ENCODE assay signal across 8 mouse cellular contexts in the genomic region with DNA sequence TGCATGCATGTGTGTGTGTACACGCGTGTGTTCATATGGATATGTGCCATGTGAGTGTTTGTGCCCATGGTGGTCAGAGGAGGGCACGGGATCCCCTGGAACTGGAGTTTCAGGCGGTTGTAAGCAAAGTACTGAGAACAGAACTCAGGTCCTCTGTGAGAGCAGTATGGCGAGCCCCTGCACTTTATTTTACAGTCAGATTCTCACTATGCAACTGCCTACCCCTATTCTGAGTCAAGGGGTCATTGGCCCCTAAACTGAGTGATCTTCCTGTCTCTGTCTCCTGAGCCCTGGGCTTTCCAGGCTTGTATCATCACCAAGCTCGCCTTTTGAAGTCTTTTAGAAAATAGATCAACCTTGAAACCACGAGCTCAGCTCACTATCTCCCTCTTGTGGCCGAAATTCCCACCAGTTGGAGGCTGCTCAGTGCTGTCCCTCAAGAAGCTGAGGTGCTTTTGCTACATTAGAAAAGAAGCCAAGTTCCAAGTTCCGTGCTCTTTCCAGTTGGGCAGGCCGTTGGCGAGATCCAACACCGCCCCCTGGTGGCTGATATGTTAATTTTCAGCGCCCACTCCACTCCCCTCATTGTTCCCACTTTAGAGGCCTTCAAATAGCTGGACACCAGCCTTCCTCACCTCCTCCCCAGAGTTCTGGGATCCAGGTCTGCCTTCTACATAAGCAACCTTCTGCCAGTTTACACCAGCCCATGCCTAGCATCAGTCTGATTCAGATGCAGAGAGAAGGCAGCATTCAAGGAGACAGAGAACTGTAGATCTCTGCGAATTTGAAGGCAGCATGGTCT. TPM values are rescaled to one million over a fixed set of nuclear protein-coding genes. Genes with fewer than 3 reads are reported as not detected.
DNase-seq lines count a peak whose midpoint lies in the region; ATAC-seq and TF ChIP-seq lines count a peak whose summit lies in the region.

No protein-coding gene starts in this region.

- WGBS in forebrain, embryonic 13.5 days = 50% methylated on average over 14 of the region's 14 CpGs
- WGBS in liver, postnatal 0 days (ENCODE audit: insufficient replicate concordance) = 44% methylated on average over 14 of the region's 14 CpGs

- no peaks in the 10 kb centered on the region for H3K9me3 ChIP-seq in ES-Bruce4 (replicated peaks; ENCODE audit: control insufficient read depth, insufficient read depth, low read length, poor library complexity, severe bottlenecking)
- H3K9me3 ChIP-seq in forebrain, embryonic 13.5 days (replicated peaks) = no peaks in the 10 kb centered on the region
- no peaks in the 10 kb centered on the region for H3K9me3 ChIP-seq in liver, postnatal 0 days (ENCODE audit: low read length)

- no peaks in the 10 kb centered on the region for H3K36me3 ChIP-seq in ES-Bruce4 (ENCODE audit: control insufficient read depth, insufficient read depth, low read length, poor library complexity, severe bottlenecking)
- H3K36me3 ChIP-seq in forebrain, embryonic 13.5 days (ENCODE audit: poor library complexity, severe bottlenecking) = no peaks in the 10 kb centered on the region
- H3K36me3 ChIP-seq in liver, postnatal 0 days (replicated peaks; ENCODE audit: insufficient read depth, low read length) = no peaks in the 10 kb centered on the region

- TF ChIP-seq POLR2A in ES-Bruce4 (IDR thresholded peaks at IDR 0.05; ENCODE audit: insufficient read depth, low read length) = no peak

- no peaks in the 10 kb centered on the region for H3K4me1 ChIP-seq in ES-Bruce4 (ENCODE audit: control insufficient read depth, insufficient read depth, low read length)
- no peaks in the 10 kb centered on the region for H3K4me1 ChIP-seq in brown adipose tissue, adult 24 weeks (ENCODE audit: control insufficient read depth, insufficient read depth, insufficient read length, low read length)
- H3K4me1 ChIP-seq in forebrain, embryonic 13.5 days = no peaks in the 10 kb centered on the region
- H3K4me1 ChIP-seq in liver, postnatal 0 days (ENCODE audit: insufficient read depth) = no peaks in the 10 kb centered on the region

- TF ChIP-seq EP300 in ES-Bruce4 (IDR thresholded peaks at IDR 0.05; ENCODE audit: insufficient read depth, low read depth, low read length) = no peak
- no peak for TF ChIP-seq EP300 in liver, postnatal 0 days (IDR thresholded peaks at IDR 0.05; ENCODE audit: low read depth)

- DNase-seq in heart, postnatal 14 days = peak; percentile 75 to 85
- peak; percentile 63 for DNase-seq in layer of hippocampus, adult 11-12 months (ENCODE audit: low spot score)
- DNase-seq in liver, postnatal 0 days = peak; percentile 82
- peak; percentile 80 for DNase-seq in testis, postnatal 14 days (ENCODE audit: low spot score)

- H3K27ac ChIP-seq in ES-Bruce4 (ENCODE audit: insufficient read depth, low read length) = no peak overlapping the region
- H3K27ac ChIP-seq in brown adipose tissue, adult 24 weeks (replicated peaks; ENCODE audit: low read depth, low read length) = 0 out of 2 replicates have a peak overlapping the region, but pooled peaks have one; percentile 5
- H3K27ac ChIP-seq in forebrain, embryonic 13.5 days = no peak overlapping the region
- no peak overlapping the region for H3K27ac ChIP-seq in liver, postnatal 0 days (ENCODE audit: low read depth)

- no peak overlapping the region for H3K9ac ChIP-seq in ES-Bruce4 (ENCODE audit: low read depth, poor library complexity, severe bottlenecking)
- no peak overlapping the region for H3K9ac ChIP-seq in forebrain, embryonic 13.5 days
- no peak overlapping the region for H3K9ac ChIP-seq in liver, postnatal 0 days (replicated peaks)

- TF ChIP-seq CTCF in ES-Bruce4 (IDR thresholded peaks at IDR 0.05; ENCODE audit: low read depth, low read length) = peak; percentile 85
- peak; percentile 79 for TF ChIP-seq CTCF in liver, postnatal 0 days (IDR thresholded peaks at IDR 0.05; ENCODE audit: low read depth)

- H3K27me3 ChIP-seq in ES-Bruce4 (ENCODE audit: control insufficient read depth, insufficient read depth, low read length, poor library complexity, severe bottlenecking) = no peaks in the 10 kb centered on the region
- H3K27me3 ChIP-seq in forebrain, embryonic 13.5 days = no peaks in the 10 kb centered on the region
- H3K27me3 ChIP-seq in liver, postnatal 0 days (ENCODE audit: insufficient read depth, low read length) = no peaks in the 10 kb centered on the region

- intact Hi-C loops in heart, postnatal 14 days (cut with DNase I) = loop anchor here (2.0 to 10.0 kb wide), 4 partner anchors 114 to 518 kb away; a partner anchor contains a TSS

- ATAC-seq in forebrain, embryonic 13.5 days = peak; percentile 38; the same call in 1 of the 2 replicates
- ATAC-seq in liver, postnatal 0 days = peak; percentile 75
- peak; percentile 63 for ATAC-seq in neutrophil, adult 5-6 weeks (ENCODE audit: extremely low read depth, insufficient number of reproducible peaks, low FRiP score, poor library complexity, severe bottlenecking)

- no peak overlapping the region for H3K4me2 ChIP-seq in forebrain, embryonic 13.5 days
- no peak overlapping the region for H3K4me2 ChIP-seq in liver, postnatal 0 days (ENCODE audit: low read depth, low read length)

- no peak overlapping the region for H3K4me3 ChIP-seq in ES-Bruce4 (ENCODE audit: low read depth, low read length)
- no peak overlapping the region for H3K4me3 ChIP-seq in brown adipose tissue, adult 24 weeks (ENCODE audit: insufficient read depth, low read depth, low read length)
- H3K4me3 ChIP-seq in forebrain, embryonic 13.5 days = no peak overlapping the region
- H3K4me3 ChIP-seq in liver, postnatal 0 days (ENCODE audit: low read depth, low read length) = no peak overlapping the region

RNA-seq across cellular contexts. Expression of a gene that starts 16.4 kb away (rescaled TPM):
- polyA plus RNA-seq in ES-Bruce4 (2011; ENCODE audit: insufficient read depth, insufficient read length, low read depth, missing spikeins) = not detected in 2 replicates
- polyA plus RNA-seq in brown adipose tissue, adult 24 weeks (2012; ENCODE audit: insufficient read depth, insufficient read length, missing spikeins) = not detected in 2 replicates
- polyA plus RNA-seq in forebrain, embryonic 13.5 days (2015; fragmentation: Nextera tagmentation; extraction: Ambion mirVana) = not detected in 2 replicates
- total RNA-seq in heart, postnatal 14 days (2021) = not detected
- polyA plus RNA-seq in liver, postnatal 0 days (2015; fragmentation: Nextera tagmentation; extraction: Ambion mirVana) = not detected in 2 replicates
- not detected in 2 replicates for total RNA-seq in neutrophil, adult 5-6 weeks (2017)

RNA-seq across cellular contexts. Expression of a gene that starts 29.9 kb away (rescaled TPM):
- polyA plus RNA-seq in ES-Bruce4 (2011; ENCODE audit: insufficient read depth, insufficient read length, low read depth, missing spikeins) = 64.8 and 73.2 TPM in 2 replicates
- 3.9 and 4.8 TPM in 2 replicates for polyA plus RNA-seq in brown adipose tissue, adult 24 weeks (2012; ENCODE audit: insufficient read depth, insufficient read length, missing spikeins)
- 17.7 and 18.2 TPM in 2 replicates for polyA plus RNA-seq in forebrain, embryonic 13.5 days (2015; fragmentation: Nextera tagmentation; extraction: Ambion mirVana)
- 1 to 10 TPM; 8.2 to 9.4 TPM for total RNA-seq in heart, postnatal 14 days (2021)
- polyA plus RNA-seq in liver, postnatal 0 days (2015; fragmentation: Nextera tagmentation; extraction: Ambion mirVana) = 9.7 and 11.1 TPM in 2 replicates
- 36.7 and 43.1 TPM in 2 replicates for total RNA-seq in neutrophil, adult 5-6 weeks (2017)

RNA-seq across cellular contexts. Expression of a gene that starts 32.8 kb away (rescaled TPM):
- polyA plus RNA-seq in ES-Bruce4 (2011; ENCODE audit: insufficient read depth, insufficient read length, low read depth, missing spikeins) = 75.7 and 90.3 TPM in 2 replicates
- 12.5 and 27.9 TPM in 2 replicates for polyA plus RNA-seq in brown adipose tissue, adult 24 weeks (2012; ENCODE audit: insufficient read depth, insufficient read length, missing spikeins)
- 2.6 and 2.7 TPM in 2 replicates for polyA plus RNA-seq in forebrain, embryonic 13.5 days (2015; fragmentation: Nextera tagmentation; extraction: Ambion mirVana)
- total RNA-seq in heart, postnatal 14 days (2021) = 10 to 100 TPM; 18.4 to 19.5 TPM
- 22.0 and 24.5 TPM in 2 replicates for polyA plus RNA-seq in liver, postnatal 0 days (2015; fragmentation: Nextera tagmentation; extraction: Ambion mirVana)
- total RNA-seq in neutrophil, adult 5-6 weeks (2017) = 358 and 383 TPM in 2 replicates

RNA-seq across cellular contexts. Expression of a gene that starts 36.0 kb away (rescaled TPM):
- not detected in 2 replicates for polyA plus RNA-seq in ES-Bruce4 (2011; ENCODE audit: insufficient read depth, insufficient read length, low read depth, missing spikeins)
- not detected in 2 replicates for polyA plus RNA-seq in brown adipose tissue, adult 24 weeks (2012; ENCODE audit: insufficient read depth, insufficient read length, missing spikeins)
- not detected in 2 replicates for polyA plus RNA-seq in forebrain, embryonic 13.5 days (2015; fragmentation: Nextera tagmentation; extraction: Ambion mirVana)
- not detected for total RNA-seq in heart, postnatal 14 days (2021)
- 0.12 and 0.23 TPM in 2 replicates for polyA plus RNA-seq in liver, postnatal 0 days (2015; fragmentation: Nextera tagmentation; extraction: Ambion mirVana)
- total RNA-seq in neutrophil, adult 5-6 weeks (2017) = 1.2 TPM in 1 of 2 replicates, not detected in the other
